Mouse (Mus musculus) right cerebral cortex, postnatal 25 days (tissue): ENCODE results near the gene Ehbp1l1.
A peak's percentile ranks its signal among the peaks of the same experiment; 100 is the strongest.
"Not testable (repeated sequence)": the region's sequence is repeated elsewhere in the genome, so short reads cannot be mapped to it uniquely, and the experiment has no call there.

ENCODE experiments used
- DNase-seq: peaks from one replicate; pipeline ENCODE4 v3.0.0; 2022

Gene Ehbp1l1

GRCm38 (mm10) chr19:5704801-5705571, 21.1 kb downstream of the Ehbp1l1 start:
- no peak for DNase-seq

DNA sequence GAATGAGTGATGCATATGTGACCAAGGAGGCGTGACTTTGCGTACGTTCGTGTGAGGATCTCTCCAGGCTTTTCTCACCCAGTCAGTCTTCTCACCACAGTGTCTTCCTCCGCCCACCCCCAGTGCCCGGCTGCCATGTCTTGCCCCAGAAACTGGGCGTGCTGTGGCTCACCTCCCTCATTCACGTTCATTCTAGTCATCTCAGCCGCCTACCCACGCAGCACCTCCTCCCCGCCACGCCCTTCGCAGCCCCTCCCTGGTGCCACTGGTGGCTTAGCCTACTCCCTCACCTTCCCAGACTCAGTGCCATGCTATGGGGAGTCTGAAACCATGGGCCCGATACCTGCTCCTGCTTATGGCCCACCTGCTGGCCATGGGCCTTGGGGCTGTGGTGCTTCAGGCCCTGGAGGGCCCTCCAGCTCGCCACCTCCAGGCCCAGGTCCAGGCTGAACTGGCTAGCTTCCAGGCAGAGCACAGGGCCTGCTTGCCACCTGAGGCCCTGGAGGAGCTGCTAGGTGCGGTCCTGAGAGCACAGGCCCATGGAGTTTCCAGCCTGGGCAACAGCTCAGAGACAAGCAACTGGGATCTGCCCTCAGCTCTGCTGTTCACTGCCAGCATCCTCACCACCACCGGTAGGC, 21.8 kb downstream of the Ehbp1l1 start, which contains the start of gene Kcnk7:
Kcnk7 (plus strand) TSS at position 205 of the 638 bp plus-strand sequence.
- DNase-seq, result no peak

GRCm38 (mm10) chr19:5695849-5696462, 30.2 kb downstream of the Ehbp1l1 start:
- DNase-seq, result no peak

- DNase-seq, result no peak
Observed at GRCm38 (mm10) chr19:5693801-5694200, 32.3 kb downstream of the Ehbp1l1 start.

DNA sequence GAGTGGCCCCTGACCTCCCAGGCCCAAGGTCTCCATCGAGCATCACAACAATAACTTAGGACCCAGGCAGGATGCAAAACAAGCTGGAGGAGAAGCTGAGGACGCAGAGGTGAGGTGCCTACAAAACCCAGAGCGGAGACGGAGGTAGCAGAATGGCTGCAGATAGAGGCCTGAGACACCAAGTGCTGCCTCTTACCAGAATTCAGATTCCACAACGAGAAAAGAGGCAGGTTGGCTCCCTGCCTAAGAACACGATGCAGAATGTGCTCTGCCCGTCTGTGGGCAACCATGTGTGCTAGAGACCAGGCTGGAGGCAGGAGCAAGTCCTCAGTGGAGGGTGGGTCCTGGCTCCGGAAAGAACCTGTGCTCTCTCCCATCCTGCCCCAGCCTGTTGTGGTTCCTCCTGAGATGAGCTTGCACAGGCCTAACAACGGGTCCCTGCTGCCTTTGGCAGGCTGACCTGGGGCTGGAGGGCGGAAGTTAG, 33.2 kb downstream of the Ehbp1l1 start:
- no peak for DNase-seq

- DNase-seq, result no peak
Observed at GRCm38 (mm10) chr19:5692086-5692912, 33.8 kb downstream of the Ehbp1l1 start.

- no peak for DNase-seq
Observed at GRCm38 (mm10) chr19:5691601-5692000, 34.5 kb downstream of the Ehbp1l1 start.

GRCm38 (mm10) chr19:5690343-5690735, 35.8 kb downstream of the Ehbp1l1 start:
- DNase-seq, result no peak

DNA sequence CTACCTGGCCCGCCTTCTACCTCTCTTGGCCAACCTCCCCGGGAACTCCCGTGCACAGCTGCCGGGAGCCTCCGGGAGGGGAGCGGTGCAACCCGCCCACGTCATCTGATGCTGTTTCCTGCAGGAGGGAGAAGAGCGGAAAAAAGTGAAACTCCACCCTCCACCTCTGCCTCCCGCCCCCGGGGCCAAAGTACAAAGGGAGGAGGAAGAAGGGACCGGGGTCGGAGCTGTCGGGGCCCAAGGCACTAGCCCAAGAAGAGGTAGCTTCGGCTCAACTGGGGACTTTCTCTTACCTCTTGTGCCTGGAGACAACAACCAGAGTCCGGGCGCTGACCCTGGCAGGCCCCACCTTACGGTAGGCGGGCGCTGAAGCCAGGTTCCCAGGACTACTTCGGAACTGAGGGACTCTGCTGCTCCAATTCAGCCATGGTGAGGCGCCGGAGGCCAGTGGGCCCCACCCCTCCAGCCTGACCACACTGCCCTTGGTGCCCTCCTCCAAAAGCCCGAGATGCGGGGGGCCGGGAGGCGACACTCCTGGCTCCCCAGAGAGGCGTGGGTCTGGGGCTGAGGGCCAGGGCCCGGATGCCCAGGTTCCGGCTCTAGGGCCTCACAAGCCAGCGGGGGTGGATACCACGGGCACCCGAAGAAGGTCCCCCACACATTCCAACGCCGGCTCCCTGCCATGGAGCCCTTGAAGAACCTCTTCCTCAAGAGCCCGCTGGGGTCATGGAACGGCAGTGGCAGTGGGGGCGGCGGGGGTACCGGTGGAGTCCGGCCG, 36.4 kb downstream of the Ehbp1l1 start:
- DNase-seq, result peak; percentile 79

DNA sequence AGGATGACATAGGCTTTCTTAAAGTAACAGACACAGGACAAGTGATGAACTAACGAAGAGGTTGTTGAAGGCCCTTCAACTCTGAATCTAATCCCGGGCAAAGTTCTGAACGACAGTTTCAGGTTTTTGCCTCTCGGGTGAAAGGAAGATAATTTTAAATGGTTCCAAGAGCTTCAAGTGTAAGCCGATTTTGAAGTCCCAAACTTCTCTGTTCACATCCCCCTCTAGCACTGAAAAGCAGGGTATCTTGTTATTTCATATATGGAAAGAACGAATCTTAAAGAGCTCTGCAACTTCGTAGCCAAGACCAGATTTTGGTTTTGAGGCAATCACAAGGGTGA, 37.1 kb downstream of the Ehbp1l1 start:
- no peak for DNase-seq

DNA sequence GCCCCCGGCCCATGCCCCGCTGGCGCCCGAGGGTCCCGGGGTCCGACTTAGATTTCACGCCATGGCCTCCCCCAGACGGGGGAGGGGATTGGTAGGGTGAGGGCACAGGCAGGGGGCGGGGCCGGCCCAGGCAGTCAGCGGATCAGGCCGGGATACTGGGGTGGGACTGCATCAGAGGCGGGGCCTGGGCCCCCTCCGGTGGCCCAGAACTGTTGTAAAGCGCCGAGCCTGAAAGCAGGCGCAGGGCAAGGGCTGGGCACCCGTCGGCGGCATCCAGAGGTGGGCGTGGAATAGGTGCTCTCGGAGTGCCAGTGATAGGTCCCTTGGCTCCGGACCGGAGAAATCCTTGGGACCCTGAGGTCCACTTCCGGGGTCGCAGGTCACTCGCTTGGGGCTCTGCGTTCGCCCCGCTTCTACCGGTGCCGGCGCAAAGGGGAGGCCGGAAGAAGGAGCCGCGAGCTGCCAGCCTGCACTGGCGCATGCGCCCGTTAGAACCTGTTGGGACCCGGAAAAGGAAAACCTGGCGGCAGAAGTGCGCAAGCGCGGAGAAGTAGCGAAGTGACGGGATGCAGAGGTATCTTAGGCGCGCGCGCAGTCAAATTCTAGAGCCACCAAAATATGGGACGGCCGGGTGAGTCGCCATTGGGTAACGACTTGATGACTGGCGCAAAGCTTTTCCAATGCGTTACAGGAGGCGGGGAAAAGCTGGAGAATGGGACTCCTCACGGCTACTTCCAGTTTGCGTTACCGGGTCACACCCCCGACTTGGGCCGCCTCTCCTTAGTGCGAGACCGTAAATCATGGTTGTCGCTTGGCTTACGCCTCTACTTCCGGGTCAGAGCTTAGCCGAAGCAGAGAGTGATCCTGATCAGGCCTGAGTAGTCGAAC, 37.7 kb downstream of the Ehbp1l1 start, which contains the start of the genes Map3k11 and Pcnx3:
Map3k11 (plus strand) TSS at position 543 of the 888 bp plus-strand sequence.
Pcnx3 (minus strand) TSS at position 709 of the 888 bp plus-strand sequence.
- peak; percentile 98 for DNase-seq

DNA sequence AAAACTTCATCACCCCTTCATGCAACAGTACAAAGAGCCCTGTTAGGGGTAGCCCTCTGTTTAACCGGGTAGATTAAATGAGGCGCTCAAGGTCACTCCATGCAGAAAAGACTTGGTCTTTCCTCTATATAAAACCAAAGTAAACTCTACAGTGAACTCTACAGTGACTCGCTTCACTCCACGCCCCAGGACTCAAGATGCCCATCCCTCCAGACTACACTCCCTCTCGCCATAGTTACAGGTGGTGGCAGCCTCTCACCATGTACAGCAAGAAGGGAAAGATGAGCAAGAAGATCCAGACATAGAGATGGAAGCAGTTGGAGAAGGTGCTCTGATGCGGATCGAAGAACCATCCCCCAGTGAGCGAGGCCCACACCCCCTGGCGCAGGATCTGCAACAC, 38.4 kb downstream of the Ehbp1l1 start:
- no peak for DNase-seq

GRCm38 (mm10) chr19:5686954-5687353, 39.2 kb downstream of the Ehbp1l1 start:
- not testable (repeated sequence) for DNase-seq

- no peak for DNase-seq
Observed at GRCm38 (mm10) chr19:5686437-5686836, 39.7 kb downstream of the Ehbp1l1 start.

- DNase-seq, result no peak
Observed at GRCm38 (mm10) chr19:5685861-5686260, 40.3 kb downstream of the Ehbp1l1 start.

DNA sequence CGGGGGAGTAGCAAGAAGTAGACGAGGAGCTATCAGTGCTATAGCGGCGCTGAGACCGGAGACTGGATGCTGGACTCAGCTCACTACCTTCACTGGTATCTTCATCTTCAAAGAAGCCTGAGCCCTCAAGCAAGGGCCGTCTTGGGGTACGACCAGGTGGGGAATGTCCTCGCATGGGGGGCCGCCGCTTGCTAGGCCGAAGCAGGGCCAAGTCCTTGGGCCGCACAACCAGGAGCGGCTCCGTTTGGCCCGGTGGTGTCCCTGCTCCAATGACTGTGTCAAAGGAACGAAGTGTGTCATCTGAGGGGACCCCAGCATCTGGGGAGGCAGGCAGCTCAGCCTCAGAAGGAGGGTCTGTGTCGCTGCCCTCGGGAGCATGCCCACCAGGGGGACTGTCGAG, 40.7 kb downstream of the Ehbp1l1 start:
- no peak for DNase-seq

GRCm38 (mm10) chr19:5684985-5685384, 41.1 kb downstream of the Ehbp1l1 start:
- no peak for DNase-seq

DNA sequence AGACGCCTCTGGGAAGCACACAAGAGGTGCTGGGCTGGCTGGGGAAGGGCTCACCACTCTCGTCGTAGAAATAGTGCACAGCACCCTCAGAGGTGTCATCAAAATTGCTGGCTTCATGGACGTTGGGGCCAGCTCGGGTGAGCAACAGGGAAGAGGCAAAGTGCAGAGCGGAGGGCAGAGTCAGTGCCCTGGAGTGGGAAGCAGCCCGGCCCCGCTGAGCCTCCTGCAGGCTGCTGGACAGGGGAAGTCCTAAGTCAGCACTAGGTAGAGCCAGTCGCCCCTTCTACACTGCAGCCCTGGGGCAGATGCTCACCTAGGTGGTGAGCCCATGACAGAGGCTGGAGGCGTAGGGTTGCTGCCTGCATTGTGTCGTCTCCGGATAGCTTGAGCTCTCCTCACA, 41.9 kb downstream of the Ehbp1l1 start:
- no peak for DNase-seq

GRCm38 (mm10) chr19:5680432-5680831, 45.7 kb downstream of the Ehbp1l1 start:
- no peak for DNase-seq

- no peak for DNase-seq
Observed at GRCm38 (mm10) chr19:5668372-5668771, 57.7 kb downstream of the Ehbp1l1 start.

- no peak for DNase-seq
Observed at GRCm38 (mm10) chr19:5666386-5666785, 59.7 kb downstream of the Ehbp1l1 start.
